Mouse (Mus musculus) heart, adult 8-10 months (tissue): ENCODE results near the gene Kif15. TPM values are rescaled to one million over a fixed set of nuclear protein-coding genes. Genes with fewer than 3 reads are reported as not detected.

Source experiments
- total RNA-seq, 4 experiments: library from RNA; stranded (reverse); gene quantifications; 2 replicates each; pipeline ENCODE4 v1.2.4; 2022

The Kif15 gene
- total RNA-seq, 4 experiments from 2014 or later = 0.09 to 0.40 (median 0.24) TPM; not detected in 1

Other genes with a start within 250 kb of the Kif15 start
- not detected for gene Topaz1, start 203.7 kb upstream of the Kif15 start, total RNA-seq
- 10 to 100 TPM; 45.2 to 50.8 (median 46.9) TPM for gene Tcaim, start 145.5 kb upstream of the Kif15 start, total RNA-seq
- gene Gm35549, start 107.0 kb upstream of the Kif15 start, total RNA-seq = not detected
- gene Zfp445, start 85.0 kb upstream of the Kif15 start, total RNA-seq = 10 to 100 TPM; 66.2 to 94.7 (median 75.8) TPM
- gene Zkscan7, start 65.4 kb upstream of the Kif15 start, total RNA-seq = 1 to 10 TPM; 4.1 to 7.8 (median 6.6) TPM
- gene Zfp105, start 28.0 kb upstream of the Kif15 start, total RNA-seq = 1 to 10 TPM; 1.0 to 2.3 (median 1.5) TPM
- 10 to 100 TPM; 13.0 to 20.4 (median 16.6) TPM for gene 1110059G10Rik, start within 50 bp of the Kif15 start, total RNA-seq
- gene Tmem42, start 70.3 kb downstream of the Kif15 start, total RNA-seq = 10 to 100 TPM; 11.0 to 14.5 (median 13.6) TPM
- gene Tgm4, start 83.7 kb downstream of the Kif15 start, total RNA-seq = not detected
- gene Zdhhc3, start 162.2 kb downstream of the Kif15 start, total RNA-seq = 10 to 100 TPM; 39.8 to 46.0 (median 43.6) TPM
- gene Exosc7, start 162.2 kb downstream of the Kif15 start, total RNA-seq = 10 to 100 TPM; 25.0 to 27.2 (median 27.0) TPM
- gene Clec3b, start 199.9 kb downstream of the Kif15 start, total RNA-seq = 10 to 100 TPM; 37.7 to 48.5 (median 38.6) TPM